Mouse (Mus musculus): Measurements from ENCODE around the gene Ndufa11. TPM values are rescaled to one million over a fixed set of nuclear protein-coding genes. Genes with fewer than 3 reads are reported as not detected.
A peak's percentile ranks its signal among the peaks of the same experiment; 100 is the strongest.

Gene Ndufa11
- total RNA-seq, 2 experiments from 2014 or later, result 202 to 208 TPM

GRCm38 (mm10) chr17:56763741-56764250 is 46.2 kb downstream of the Ndufa11 start:
- intact Hi-C loops (cut with DNase I), result loop anchor here (2.0 to 5.0 kb wide), 3 partner anchors 47 to 151 kb away; partner anchors contain the start of genes Ndufa11, Ranbp3 and Rpl36
- no peak for DNase-seq (ENCODE audit: extremely low spot score in 1 of 2, low spot score in 2 of 2)
- peak overlapping the region; percentile 53 for H3K4me3 ChIP-seq
- peak overlapping the region; percentile 97 for H3K27ac ChIP-seq
- no peak for TF ChIP-seq CTCF (IDR thresholded peaks at IDR 0.05)

- peak within 1 kb of the TSS; percentile 97 for H3K27ac ChIP-seq
- no peak for TF ChIP-seq CTCF (IDR thresholded peaks at IDR 0.05)
- H3K4me3 ChIP-seq, result peak within 1 kb of the TSS; percentile 53
- intact Hi-C loops (cut with DNase I), result loop anchor here (5.0 kb wide), 2 partner anchors 92 to 152 kb away; partner anchors contain the start of genes Ranbp3 and Rpl36
- DNase-seq (ENCODE audit: extremely low spot score in 1 of 2, low spot score in 2 of 2), result peak; percentile 83 to 86
These were observed 47.1 kb downstream of the Ndufa11 start, which contains the start of gene Dus3l for GRCm38 (mm10) chr17:56764474-56765354. Gene Dus3l (plus strand): TSS chr17:56764757.

GRCm38 (mm10) chr17:56765431-56765830 is 47.9 kb downstream of the Ndufa11 start:
- peak overlapping the region; percentile 53 for H3K4me3 ChIP-seq
- intact Hi-C loops (cut with DNase I), result no loop called here
- no peak for TF ChIP-seq CTCF (IDR thresholded peaks at IDR 0.05)
- peak overlapping the region; percentile 97 for H3K27ac ChIP-seq
- DNase-seq (ENCODE audit: extremely low spot score in 1 of 2, low spot score in 2 of 2), result no peak

- no peak for DNase-seq (ENCODE audit: extremely low spot score in 1 of 2, low spot score in 2 of 2)
- intact Hi-C loops (cut with DNase I), result no loop called here
- no peak for TF ChIP-seq CTCF (IDR thresholded peaks at IDR 0.05)
- H3K27ac ChIP-seq, result no peak overlapping the region
- no peak overlapping the region for H3K4me3 ChIP-seq
These were observed 49.3 kb downstream of the Ndufa11 start for GRCm38 (mm10) chr17:56766631-56767405.

- no peak for TF ChIP-seq CTCF (IDR thresholded peaks at IDR 0.05)
- intact Hi-C loops (cut with DNase I), result no loop called here
- no peak overlapping the region for H3K27ac ChIP-seq
- no peak overlapping the region for H3K4me3 ChIP-seq
- no peak for DNase-seq (ENCODE audit: extremely low spot score in 1 of 2, low spot score in 2 of 2)
These were observed 50.1 kb downstream of the Ndufa11 start for GRCm38 (mm10) chr17:56767531-56768135.

- no peak overlapping the region for H3K4me3 ChIP-seq
- intact Hi-C loops (cut with DNase I), result no loop called here
- no peak for TF ChIP-seq CTCF (IDR thresholded peaks at IDR 0.05)
- DNase-seq (ENCODE audit: extremely low spot score in 1 of 2, low spot score in 2 of 2), result no peak
- H3K27ac ChIP-seq, result no peak overlapping the region
These were observed 51.4 kb downstream of the Ndufa11 start for GRCm38 (mm10) chr17:56768941-56769340.

- intact Hi-C loops (cut with DNase I), result no loop called here
- no peak for DNase-seq (ENCODE audit: extremely low spot score in 1 of 2, low spot score in 2 of 2)
- no peak for TF ChIP-seq CTCF (IDR thresholded peaks at IDR 0.05)
- H3K4me3 ChIP-seq, result no peak within 1 kb of the TSS
- H3K27ac ChIP-seq, result no peak within 1 kb of the TSS
These were observed 52.4 kb downstream of the Ndufa11 start, which contains the start of gene Prr22 for GRCm38 (mm10) chr17:56769950-56770349. Gene Prr22 (plus strand): TSS chr17:56770250.

Other genes starting within 250 kb of the Ndufa11 start
- gene Ptprs, start 241.3 kb upstream of the Ndufa11 start, total RNA-seq (2021), result 100 to 1,000 TPM; 645 to 696 TPM
- not detected for gene Znrf4, start 205.3 kb upstream of the Ndufa11 start, total RNA-seq (2021)
- 1 to 10 TPM; 2.5 to 4.0 TPM for gene Gm20219, start 163.4 kb upstream of the Ndufa11 start, total RNA-seq (2021)
- gene Safb2, start 133.2 kb upstream of the Ndufa11 start, total RNA-seq (2021), result 100 to 1,000 TPM; 133 to 148 TPM
- 100 to 1,000 TPM; 160 to 168 TPM for gene Safb, start 132.9 kb upstream of the Ndufa11 start, total RNA-seq (2021)
- 100 to 1,000 TPM; 123 to 148 TPM for gene 2410015M20Rik, start 108.0 kb upstream of the Ndufa11 start, total RNA-seq (2021)
- gene Rpl36, start 104.4 kb upstream of the Ndufa11 start, total RNA-seq (2021), result 100 to 1,000 TPM; 351 to 353 TPM
- gene Lonp1, start 90.9 kb upstream of the Ndufa11 start, total RNA-seq (2021), result 10 to 100 TPM; 62.7 to 62.8 TPM
- under 1 TPM; 0.38 to 0.65 TPM for gene Catsperd, start 89.6 kb upstream of the Ndufa11 start, total RNA-seq (2021)
- 100 to 1,000 TPM in 1 of 2 experiments, 10 to 100 TPM in 1; 92.7 to 101 TPM for gene Ranbp3, start 44.5 kb upstream of the Ndufa11 start, total RNA-seq (2021)
- 10 to 100 TPM in 1 of 2 experiments, 1 to 10 TPM in 1; 8.8 to 12.7 TPM for gene Vmac, start 255 bp downstream of the Ndufa11 start, total RNA-seq (2021)
- gene Nrtn, start 39.8 kb downstream of the Ndufa11 start, total RNA-seq (2021), result 1 to 10 TPM; 4.1 to 4.5 TPM
- 10 to 100 TPM; 69.0 to 73.5 TPM for gene Dus3l, start 47.0 kb downstream of the Ndufa11 start, total RNA-seq (2021)
- gene Prr22, start 52.5 kb downstream of the Ndufa11 start, total RNA-seq (2021), result 1 to 10 TPM; 1.3 to 2.6 TPM
- gene Rfx2, start 113.2 kb downstream of the Ndufa11 start, total RNA-seq (2021), result 1 to 10 TPM; 2.2 to 3.5 TPM
- not detected for gene Acsbg2, start 156.7 kb downstream of the Ndufa11 start, total RNA-seq (2021)
- not detected for gene 1700061G19Rik, start 157.7 kb downstream of the Ndufa11 start, total RNA-seq (2021)
- gene Mllt1, start 217.6 kb downstream of the Ndufa11 start, total RNA-seq (2021), result 10 to 100 TPM; 80.8 to 87.6 TPM